Mouse (Mus musculus): ENCODE data around the gene Megf8.
A peak's percentile ranks its signal among the peaks of the same experiment; 100 is the strongest.
"Not testable (repeated sequence)": the region's sequence is repeated elsewhere in the genome, so short reads cannot be mapped to it uniquely, and the experiment has no call there.

The Megf8 gene

GRCm38 (mm10) chr7:25385850-25386555, 69.0 kb downstream of the Megf8 start:
- DNase-seq, result peak; percentile 35

GRCm38 (mm10) chr7:25387811-25388440, 71.0 kb downstream of the Megf8 start:
- no peak for DNase-seq

- DNase-seq, result no peak
Observed at GRCm38 (mm10) chr7:25388916-25389315, 72.0 kb downstream of the Megf8 start.

- DNase-seq, result no peak
Observed at GRCm38 (mm10) chr7:25390054-25390770, 73.2 kb downstream of the Megf8 start.

GRCm38 (mm10) chr7:25390986-25391385, 74.0 kb downstream of the Megf8 start:
- DNase-seq, result no peak

GRCm38 (mm10) chr7:25391856-25392453, 75.0 kb downstream of the Megf8 start:
- no peak for DNase-seq

GRCm38 (mm10) chr7:25392851-25393250, 75.9 kb downstream of the Megf8 start:
- DNase-seq, result no peak

- DNase-seq, result no peak
Observed at GRCm38 (mm10) chr7:25393451-25394210, 76.7 kb downstream of the Megf8 start.

GRCm38 (mm10) chr7:25394754-25395153, 77.8 kb downstream of the Megf8 start:
- no peak for DNase-seq

- no peak for DNase-seq
Observed at GRCm38 (mm10) chr7:25395186-25395557, 78.2 kb downstream of the Megf8 start.

GRCm38 (mm10) chr7:25395558-25396521, 78.9 kb downstream of the Megf8 start:
- DNase-seq, result peak; percentile 94

GRCm38 (mm10) chr7:25396621-25397020, 79.7 kb downstream of the Megf8 start:
- no peak for DNase-seq

GRCm38 (mm10) chr7:25398610-25399009, 81.6 kb downstream of the Megf8 start, which contains the start of gene Lipe:
Lipe (minus strand) TSS chr7:25398710.
- DNase-seq, result no peak

GRCm38 (mm10) chr7:25399028-25399427, 82.1 kb downstream of the Megf8 start:
- not testable (repeated sequence) for DNase-seq

- DNase-seq, result no peak
Observed at GRCm38 (mm10) chr7:25401551-25401950, 84.6 kb downstream of the Megf8 start.

GRCm38 (mm10) chr7:25401986-25402385, 85.0 kb downstream of the Megf8 start:
- no peak for DNase-seq

GRCm38 (mm10) chr7:25402671-25403101, 85.7 kb downstream of the Megf8 start:
- peak; percentile 49 for DNase-seq

- no peak for DNase-seq
Observed at GRCm38 (mm10) chr7:25406468-25406867, 89.5 kb downstream of the Megf8 start.

- DNase-seq, result peak; percentile 41
Observed at GRCm38 (mm10) chr7:25409114-25409760, 92.3 kb downstream of the Megf8 start.

GRCm38 (mm10) chr7:25410969-25411615, 94.1 kb downstream of the Megf8 start:
- DNase-seq, result no peak
